Mouse (Mus musculus) forebrain, embryonic 16.5 days (tissue): ENCODE measurements around the gene Dock1. TPM values are rescaled to one million over a fixed set of nuclear protein-coding genes. Genes with fewer than 3 reads are reported as not detected.

Source experiments
- ATAC-seq: fragments of 200-750 bp; cut with Nextera tagmentation; 2 replicates; pipeline ENCODE4 v1.8.0; 2017; ENCODE audit warnings: mild to moderate bottlenecking, moderate library complexity
- H3K27ac ChIP-seq: fragments of 300-500 bp; sonication (generic); 2 replicates; pipeline ENCODE4 v1.5.1; 2014; ENCODE audit warnings: low read length, control low read depth
- H3K27me3 ChIP-seq: fragments of 300-500 bp; sonication (generic); replicated peaks from 2 replicates; pipeline ENCODE4 v1.6.1; 2014; ENCODE audit warnings: low read length; ENCODE audit not compliant: control insufficient read depth, insufficient read depth
- H3K36me3 ChIP-seq: fragments of 300-500 bp; sonication (generic); 2 replicates; pipeline ENCODE4 v1.6.1; 2014; ENCODE audit not compliant: control insufficient read depth, insufficient read depth
- H3K4me1 ChIP-seq: fragments of 300-500 bp; sonication (generic); replicated peaks from 2 replicates; pipeline ENCODE4 v1.6.1; 2014; ENCODE audit warnings: low read length; ENCODE audit not compliant: control insufficient read depth, insufficient read depth
- H3K4me2 ChIP-seq: fragments of 300-500 bp; sonication (generic); 2 replicates; pipeline ENCODE4 v1.6.1; 2014; ENCODE audit warnings: mild to moderate bottlenecking, low read length, control low read depth
- H3K4me3 ChIP-seq: fragments of 300-500 bp; sonication (generic); replicated peaks from 2 replicates; pipeline ENCODE4 v1.5.1; 2014; ENCODE audit warnings: mild to moderate bottlenecking, low read length, control low read depth
- H3K9ac ChIP-seq: fragments of 300-500 bp; sonication (generic); replicated peaks from 2 replicates; pipeline ENCODE4 v1.6.1; 2014; ENCODE audit warnings: low read depth, low read length, control low read depth
- H3K9me3 ChIP-seq: fragments of 300-500 bp; sonication (generic); 2 replicates; pipeline ENCODE4 v1.6.1; 2016; ENCODE audit warnings: low read length; ENCODE audit not compliant: control insufficient read depth
- WGBS: fragments of 180-500 bp; shearing (Covaris S2); extraction: QIAGEN DNeasy Blood & Tissue Kit; methylation state at CpG from one replicate; pipeline ENCODE4 v1.1.7; 2014; 5-methylcytosine and 5-hydroxymethylcytosine counted together
- polyA plus RNA-seq: library from polyadenylated mRNA; unstranded; fragments of >200 nt; fragmentation: Nextera tagmentation; extraction: Ambion mirVana; gene quantifications from 2 replicates; pipeline ENCODE4 v1.2.1, GENCODE M21; 2015

Gene Dock1
- polyA plus RNA-seq, 1 experiment from 2014 or later, result 7.7 TPM

- peak; percentile 15; the same call in 1 of the 2 replicates for ATAC-seq
- H3K9me3 ChIP-seq, result no peaks in the 10 kb centered on the region
- H3K4me2 ChIP-seq, result no peak overlapping the region
- H3K27me3 ChIP-seq, result no peaks in the 10 kb centered on the region
- no peaks in the 10 kb centered on the region for H3K36me3 ChIP-seq
- H3K27ac ChIP-seq, result no peak overlapping the region
- no peak overlapping the region for H3K4me3 ChIP-seq
- H3K9ac ChIP-seq, result no peak overlapping the region
- 31% methylated on average over 10 of the region's 10 CpGs for WGBS
- H3K4me1 ChIP-seq, result peaks cover 17% of the 10 kb centered on the region
Measured at GRCm38 (mm10) chr7:135077806-135078205, 407.4 kb downstream of the Dock1 start.

GRCm38 (mm10) chr7:135083421-135083820 lies 413.0 kb downstream of the Dock1 start:
- Histone ChIP-seq H3K4me2 (no peak overlapping the region), H3K4me1 (no peaks in the 10 kb centered on the region), H3K36me3 (no peaks in the 10 kb centered on the region), H3K27me3 (no peaks in the 10 kb centered on the region), H3K4me3 (no peak overlapping the region), H3K9me3 (no peaks in the 10 kb centered on the region), H3K9ac (no peak overlapping the region), H3K27ac (no peak overlapping the region)
- WGBS, result 90% methylated on average over 8 of the region's 8 CpGs
- no peak for ATAC-seq

DNA sequence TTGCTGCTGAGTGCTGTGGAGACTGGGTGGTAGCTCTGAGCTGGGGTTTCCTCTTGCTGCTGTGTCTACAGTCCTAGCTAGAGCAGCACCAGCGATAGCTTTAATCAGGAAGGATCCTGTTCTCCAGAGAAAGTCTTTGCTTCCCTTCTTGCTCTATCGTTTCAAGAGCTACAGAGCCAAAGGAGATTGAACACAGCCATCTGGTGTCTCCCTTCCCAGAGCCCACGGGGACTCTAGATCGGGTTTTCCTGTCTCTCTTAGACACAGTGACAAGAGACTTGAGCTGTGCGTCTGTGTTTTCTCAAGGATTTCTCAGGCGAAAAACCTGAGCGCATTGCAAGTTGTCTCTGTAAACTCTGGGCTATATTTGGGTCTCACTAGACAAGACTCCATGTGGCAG lies 413.6 kb downstream of the Dock1 start:
- H3K4me2 ChIP-seq, result no peak overlapping the region
- no peaks in the 10 kb centered on the region for H3K36me3 ChIP-seq
- no peak overlapping the region for H3K27ac ChIP-seq
- H3K4me3 ChIP-seq, result no peak overlapping the region
- no peaks in the 10 kb centered on the region for H3K27me3 ChIP-seq
- H3K9ac ChIP-seq, result no peak overlapping the region
- 89% methylated on average over 7 of the region's 7 CpGs for WGBS
- H3K9me3 ChIP-seq, result no peaks in the 10 kb centered on the region
- no peak for ATAC-seq
- H3K4me1 ChIP-seq, result no peaks in the 10 kb centered on the region

DNA sequence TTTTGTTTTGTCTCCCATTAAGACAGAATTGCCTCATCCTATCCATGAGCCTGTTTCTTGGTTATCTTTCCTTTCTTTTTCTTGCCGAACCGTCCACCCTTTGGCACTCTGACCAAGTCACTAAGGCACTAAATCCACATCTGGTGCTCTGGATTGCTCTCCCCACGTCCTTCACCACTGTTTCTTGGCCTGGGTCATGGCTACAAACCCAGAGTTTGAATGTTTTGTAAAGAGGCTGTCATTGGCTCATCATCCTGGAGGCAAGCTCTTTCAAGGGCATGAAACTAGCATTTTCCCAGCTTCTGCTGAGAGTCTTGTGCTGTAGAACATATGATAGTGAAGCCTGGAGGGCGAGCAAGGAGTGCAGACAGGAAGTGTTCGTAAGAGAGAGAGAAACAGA lies 416.1 kb downstream of the Dock1 start:
- WGBS, result 93% methylated on average over 5 of the region's 5 CpGs
- no peaks in the 10 kb centered on the region for H3K4me1 ChIP-seq

DNA sequence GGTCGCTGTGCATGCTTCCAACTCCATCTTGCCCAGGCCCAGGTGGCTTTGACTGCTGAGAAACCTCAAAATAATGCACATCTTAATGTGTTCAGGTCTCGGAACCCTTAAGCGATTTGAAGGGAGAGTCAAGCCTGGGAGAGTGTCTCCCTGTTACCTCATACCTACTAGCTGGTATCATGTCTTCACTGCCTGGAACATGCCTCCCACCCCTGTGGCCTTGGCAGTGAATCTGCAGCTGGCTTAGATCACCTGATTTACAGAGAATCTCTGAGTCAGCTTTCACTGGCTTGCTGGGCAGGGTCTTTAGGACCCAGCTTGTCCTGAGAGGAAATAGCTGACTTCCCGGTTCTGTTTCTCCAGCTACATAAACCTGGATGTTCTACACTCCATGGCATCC lies 419.2 kb downstream of the Dock1 start:
- Histone ChIP-seq H3K9ac (no peak overlapping the region), H3K27ac (no peak overlapping the region), H3K27me3 (no peaks in the 10 kb centered on the region), H3K4me2 (no peak overlapping the region), H3K36me3 (no peaks in the 10 kb centered on the region), H3K9me3 (no peaks in the 10 kb centered on the region), H3K4me3 (no peak overlapping the region), H3K4me1 (peaks cover 2% of the 10 kb centered on the region; the same call in 1 of the 2 replicates)
- 90% methylated on average over 4 of the region's 4 CpGs for WGBS
- ATAC-seq, result no peak

More for the DNA sequence above, 416.1 kb downstream of the Dock1 start:
- no peak overlapping the region for H3K4me2 ChIP-seq
- no peak overlapping the region for H3K27ac ChIP-seq
- ATAC-seq, result no peak
- H3K4me3 ChIP-seq, result no peak overlapping the region
- H3K36me3 ChIP-seq, result no peaks in the 10 kb centered on the region
- no peak overlapping the region for H3K9ac ChIP-seq
- H3K9me3 ChIP-seq, result no peaks in the 10 kb centered on the region
- no peaks in the 10 kb centered on the region for H3K27me3 ChIP-seq

DNA sequence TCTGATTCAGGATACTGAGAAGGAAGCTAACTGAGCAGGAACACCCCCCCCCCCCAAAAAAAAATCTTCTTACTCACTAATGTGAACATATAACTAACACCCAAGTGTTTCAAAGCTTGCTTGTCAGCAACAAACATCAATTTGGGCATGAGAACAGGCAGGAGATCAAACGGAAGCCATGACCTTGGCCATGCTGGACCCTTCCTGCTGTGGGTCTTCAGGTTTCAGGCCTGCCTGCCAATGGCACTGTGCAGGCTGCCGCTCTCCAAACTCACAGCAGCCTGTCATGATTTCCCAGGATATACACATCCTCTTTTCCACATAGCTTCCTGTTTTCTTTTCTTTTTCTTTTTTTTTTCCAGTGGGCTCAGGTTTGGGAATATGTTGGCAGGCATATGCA lies 423.4 kb downstream of the Dock1 start:
- H3K27ac ChIP-seq, result no peak overlapping the region
- no peak overlapping the region for H3K4me2 ChIP-seq
- no peak overlapping the region for H3K9ac ChIP-seq
- no peaks in the 10 kb centered on the region for H3K36me3 ChIP-seq
- H3K4me3 ChIP-seq, result no peak overlapping the region
- WGBS, result 70% methylated on average over 2 of the region's 2 CpGs
- H3K27me3 ChIP-seq, result no peaks in the 10 kb centered on the region
- ATAC-seq, result no peak
- H3K4me1 ChIP-seq, result peaks cover 2% of the 10 kb centered on the region; the same call in 1 of the 2 replicates
- no peaks in the 10 kb centered on the region for H3K9me3 ChIP-seq

DNA sequence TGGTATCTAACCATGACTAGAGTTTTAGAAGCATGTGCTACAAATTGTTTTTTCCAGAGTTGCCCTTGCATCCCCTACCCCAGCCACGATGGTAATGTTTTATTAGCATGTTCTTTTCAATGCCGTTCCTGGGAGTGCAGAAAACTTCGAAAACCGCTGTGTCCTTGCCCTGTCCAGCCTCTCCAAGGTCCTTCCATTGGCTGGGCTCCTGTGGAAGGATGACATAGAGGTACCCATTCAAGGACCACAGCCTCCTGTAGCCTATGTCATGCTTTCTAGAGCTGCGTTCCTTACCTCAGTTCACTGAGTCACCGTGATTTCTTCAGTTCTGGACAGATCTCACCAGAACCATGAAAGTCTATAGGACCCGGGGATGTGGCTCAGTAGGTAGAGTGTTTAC lies 431.5 kb downstream of the Dock1 start:
- Histone ChIP-seq H3K4me1 (no peaks in the 10 kb centered on the region), H3K9ac (no peak overlapping the region), H3K4me3 (no peak overlapping the region), H3K4me2 (no peak overlapping the region), H3K27me3 (no peaks in the 10 kb centered on the region), H3K36me3 (no peaks in the 10 kb centered on the region), H3K27ac (no peak overlapping the region), H3K9me3 (no peaks in the 10 kb centered on the region)
- ATAC-seq, result no peak
- 94% methylated on average over 7 of the region's 7 CpGs for WGBS

DNA sequence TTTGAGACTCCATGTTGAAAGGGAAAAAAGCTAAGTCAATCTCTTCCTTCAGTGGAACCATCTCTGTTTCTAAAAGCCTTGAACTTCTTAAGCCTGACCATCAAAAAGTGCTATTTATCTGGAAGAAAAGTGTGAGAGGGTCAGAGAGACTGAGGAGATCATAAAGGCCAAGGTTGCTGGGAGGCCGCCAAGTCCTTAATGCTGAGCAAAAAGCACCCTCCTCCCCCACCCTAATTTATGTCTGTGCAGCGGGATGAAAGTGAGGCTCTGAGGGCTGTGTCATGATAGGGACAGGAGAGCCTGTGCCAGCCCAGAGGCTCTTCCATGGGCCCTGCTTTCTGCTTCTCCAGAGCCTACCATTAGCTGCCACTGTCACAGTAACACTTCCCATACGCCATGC lies 436.1 kb downstream of the Dock1 start:
- Histone ChIP-seq H3K4me3 (no peak overlapping the region), H3K27ac (no peak overlapping the region), H3K4me2 (no peak overlapping the region), H3K27me3 (no peaks in the 10 kb centered on the region), H3K36me3 (no peaks in the 10 kb centered on the region), H3K9ac (no peak overlapping the region), H3K4me1 (no peaks in the 10 kb centered on the region), H3K9me3 (no peaks in the 10 kb centered on the region)
- 56% methylated on average over 3 of the region's 3 CpGs for WGBS
- ATAC-seq, result no peak

DNA sequence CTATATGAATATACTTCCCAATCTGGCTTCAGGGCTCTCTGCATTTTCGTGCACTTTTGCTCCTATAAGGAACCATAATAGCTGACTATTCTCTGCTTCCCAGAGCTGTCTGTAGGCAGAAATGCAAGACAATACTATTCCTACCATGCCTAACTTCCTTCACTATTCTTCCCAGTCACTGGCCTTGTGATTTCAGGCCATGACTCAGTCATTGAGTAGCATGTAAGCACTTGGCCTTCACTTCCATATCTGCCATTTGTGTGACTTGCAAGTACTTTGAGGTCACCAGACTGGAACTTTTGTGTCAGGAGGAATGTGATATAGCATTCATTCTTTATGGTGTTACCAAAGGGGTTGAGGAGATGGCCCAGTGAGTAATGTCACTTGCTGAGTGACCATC lies 439.9 kb downstream of the Dock1 start:
- Histone ChIP-seq H3K4me3 (no peak overlapping the region), H3K9me3 (no peaks in the 10 kb centered on the region), H3K36me3 (no peaks in the 10 kb centered on the region), H3K4me1 (no peaks in the 10 kb centered on the region), H3K27ac (no peak overlapping the region), H3K9ac (no peak overlapping the region), H3K4me2 (no peak overlapping the region), H3K27me3 (no peaks in the 10 kb centered on the region)
- ATAC-seq, result no peak
- WGBS, result 93% methylated on average over 1 of the region's 1 CpGs

DNA sequence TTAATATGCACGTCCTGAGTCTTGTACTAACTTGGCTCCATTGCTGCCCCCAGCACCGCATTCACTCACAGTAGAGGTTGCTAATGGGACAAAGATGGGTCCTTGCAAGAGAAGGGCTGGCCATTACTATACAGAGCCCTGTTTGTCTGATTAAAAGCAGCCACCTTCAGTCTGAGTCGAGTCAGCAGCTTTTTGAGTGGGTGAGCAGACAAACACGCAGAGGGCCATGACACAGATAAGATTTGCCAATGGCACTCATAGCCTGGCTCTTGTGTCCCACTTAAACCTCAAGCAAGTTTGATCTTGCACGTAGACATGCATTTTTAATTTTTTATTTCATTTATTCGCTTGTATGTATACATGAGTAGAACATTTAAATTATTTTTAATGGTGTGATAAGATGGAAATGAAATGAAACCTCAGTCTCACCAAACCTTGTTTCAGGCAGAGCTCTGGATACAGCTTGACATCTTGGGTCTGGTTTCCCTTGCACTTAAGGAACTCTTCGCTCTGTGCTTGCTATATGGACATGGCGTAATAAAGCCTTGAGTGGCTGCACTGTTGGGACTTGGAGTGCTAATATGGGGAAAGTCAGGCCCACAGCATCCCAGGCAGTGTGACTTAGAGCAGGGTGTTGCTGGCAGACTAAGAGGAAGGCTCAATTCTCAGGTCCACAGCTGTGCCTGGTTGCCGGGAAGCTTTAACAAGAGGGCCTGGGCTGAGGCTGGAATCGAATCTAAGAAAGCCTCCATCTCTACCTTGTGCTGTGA lies 455.0 kb downstream of the Dock1 start:
- Histone ChIP-seq H3K4me3 (no peak overlapping the region), H3K4me2 (no peak overlapping the region), H3K27me3 (no peaks in the 10 kb centered on the region), H3K9me3 (no peaks in the 10 kb centered on the region), H3K9ac (no peak overlapping the region), H3K4me1 (peaks cover 6% of the 10 kb centered on the region), H3K27ac (no peak overlapping the region), H3K36me3 (no peaks in the 10 kb centered on the region)
- WGBS, result 84% methylated on average over 10 of the region's 10 CpGs
- no peak for ATAC-seq
